Mouse (Mus musculus): ENCODE results near the gene Cic. TPM values are rescaled to one million over a fixed set of nuclear protein-coding genes. Genes with fewer than 3 reads are reported as not detected.

Gene Cic
- polyA plus RNA-seq, 1 experiment, result 292 TPM

- TF ChIP-seq CTCF (IDR thresholded peaks at IDR 0.05; ENCODE audit: control insufficient read depth, insufficient read depth, low read length) (no peak), POLR2A (IDR thresholded peaks at IDR 0.05; ENCODE audit: borderline replicate concordance, control insufficient read depth, low read depth, low read length) (no peak)
- Histone ChIP-seq H3K4me1 (ENCODE audit: control insufficient read depth, insufficient read depth, low read length) (peaks cover 8% of the 10 kb centered on the region), H3K4me3 (replicated peaks; ENCODE audit: control insufficient read depth, low read depth, low read length) (no peak overlapping the region), H3K27ac (ENCODE audit: control insufficient read depth, insufficient read depth, low read depth, low read length, poor library complexity) (no peak overlapping the region)
- WGBS, result 81% methylated on average over 9 of the region's 9 CpGs
These were observed 8.2 kb downstream of the Cic start for GRCm38 (mm10) chr7:25275555-25276298.

GRCm38 (mm10) chr7:25277405-25277804 is 9.9 kb downstream of the Cic start:
- peaks cover 13% of the 10 kb centered on the region for H3K4me1 ChIP-seq (ENCODE audit: control insufficient read depth, insufficient read depth, low read length)
- no peak overlapping the region for H3K4me3 ChIP-seq (replicated peaks; ENCODE audit: control insufficient read depth, low read depth, low read length)
- H3K27ac ChIP-seq (ENCODE audit: control insufficient read depth, insufficient read depth, low read depth, low read length, poor library complexity), result no peak overlapping the region
- TF ChIP-seq POLR2A (IDR thresholded peaks at IDR 0.05; ENCODE audit: borderline replicate concordance, control insufficient read depth, low read depth, low read length) (no peak), CTCF (IDR thresholded peaks at IDR 0.05; ENCODE audit: control insufficient read depth, insufficient read depth, low read length) (no peak)
- 84% methylated on average over 4 of the region's 4 CpGs for WGBS

- Histone ChIP-seq H3K4me1 (ENCODE audit: control insufficient read depth, insufficient read depth, low read length) (peaks cover 13% of the 10 kb centered on the region), H3K4me3 (replicated peaks; ENCODE audit: control insufficient read depth, low read depth, low read length) (no peak overlapping the region), H3K27ac (ENCODE audit: control insufficient read depth, insufficient read depth, low read depth, low read length, poor library complexity) (no peak overlapping the region)
- WGBS, result 6% methylated on average over 4 of the region's 4 CpGs
- TF ChIP-seq POLR2A (IDR thresholded peaks at IDR 0.05; ENCODE audit: borderline replicate concordance, control insufficient read depth, low read depth, low read length) (no peak), CTCF (IDR thresholded peaks at IDR 0.05; ENCODE audit: control insufficient read depth, insufficient read depth, low read length) (no peak)
These were observed 10.5 kb downstream of the Cic start for GRCm38 (mm10) chr7:25277998-25278340.

- peaks cover 13% of the 10 kb centered on the region for H3K4me1 ChIP-seq (ENCODE audit: control insufficient read depth, insufficient read depth, low read length)
- WGBS, result under 1% methylated on average over 57 of the region's 60 CpGs
- peak overlapping the region; percentile 87 for H3K27ac ChIP-seq (ENCODE audit: control insufficient read depth, insufficient read depth, low read depth, low read length, poor library complexity)
- peak overlapping the region; percentile 76 for H3K4me3 ChIP-seq (replicated peaks; ENCODE audit: control insufficient read depth, low read depth, low read length)
- peak; percentile 82 for TF ChIP-seq POLR2A (IDR thresholded peaks at IDR 0.05; ENCODE audit: borderline replicate concordance, control insufficient read depth, low read depth, low read length)
- peak; percentile 68 for TF ChIP-seq CTCF (IDR thresholded peaks at IDR 0.05; ENCODE audit: control insufficient read depth, insufficient read depth, low read length)
These were observed 11.0 kb downstream of the Cic start for GRCm38 (mm10) chr7:25278341-25279075.

- under 1% methylated on average over 48 of the region's 49 CpGs for WGBS
- H3K4me3 ChIP-seq (replicated peaks; ENCODE audit: control insufficient read depth, low read depth, low read length), result peak overlapping the region; percentile 76
- peaks cover 15% of the 10 kb centered on the region for H3K4me1 ChIP-seq (ENCODE audit: control insufficient read depth, insufficient read depth, low read length)
- TF ChIP-seq POLR2A (IDR thresholded peaks at IDR 0.05; ENCODE audit: borderline replicate concordance, control insufficient read depth, low read depth, low read length) (peak; percentile 54), CTCF (IDR thresholded peaks at IDR 0.05; ENCODE audit: control insufficient read depth, insufficient read depth, low read length) (no peak)
- H3K27ac ChIP-seq (ENCODE audit: control insufficient read depth, insufficient read depth, low read depth, low read length, poor library complexity), result peak overlapping the region; percentile 87
These were observed 11.8 kb downstream of the Cic start for GRCm38 (mm10) chr7:25279076-25279860.

- Histone ChIP-seq H3K4me3 (replicated peaks; ENCODE audit: control insufficient read depth, low read depth, low read length) (peak overlapping the region; percentile 76), H3K27ac (ENCODE audit: control insufficient read depth, insufficient read depth, low read depth, low read length, poor library complexity) (peak overlapping the region; percentile 87), H3K4me1 (ENCODE audit: control insufficient read depth, insufficient read depth, low read length) (peaks cover 14% of the 10 kb centered on the region)
- 5% methylated on average over 6 of the region's 6 CpGs for WGBS
- TF ChIP-seq CTCF (IDR thresholded peaks at IDR 0.05; ENCODE audit: control insufficient read depth, insufficient read depth, low read length) (no peak), POLR2A (IDR thresholded peaks at IDR 0.05; ENCODE audit: borderline replicate concordance, control insufficient read depth, low read depth, low read length) (no peak)
These were observed 12.6 kb downstream of the Cic start for GRCm38 (mm10) chr7:25279861-25280791.

- Histone ChIP-seq H3K4me3 (replicated peaks; ENCODE audit: control insufficient read depth, low read depth, low read length) (peak overlapping the region; percentile 65), H3K27ac (ENCODE audit: control insufficient read depth, insufficient read depth, low read depth, low read length, poor library complexity) (peak overlapping the region; percentile 89), H3K4me1 (ENCODE audit: control insufficient read depth, insufficient read depth, low read length) (peaks cover 14% of the 10 kb centered on the region)
- 27% methylated on average over 12 of the region's 12 CpGs for WGBS
- TF ChIP-seq POLR2A (IDR thresholded peaks at IDR 0.05; ENCODE audit: borderline replicate concordance, control insufficient read depth, low read depth, low read length) (no peak), CTCF (IDR thresholded peaks at IDR 0.05; ENCODE audit: control insufficient read depth, insufficient read depth, low read length) (no peak; the same call in 1 of the 2 replicates)
These were observed 13.7 kb downstream of the Cic start for GRCm38 (mm10) chr7:25281166-25281733.
